Comparison of ENCODE assay signal across 39 mouse cellular contexts in the genomic region with DNA sequence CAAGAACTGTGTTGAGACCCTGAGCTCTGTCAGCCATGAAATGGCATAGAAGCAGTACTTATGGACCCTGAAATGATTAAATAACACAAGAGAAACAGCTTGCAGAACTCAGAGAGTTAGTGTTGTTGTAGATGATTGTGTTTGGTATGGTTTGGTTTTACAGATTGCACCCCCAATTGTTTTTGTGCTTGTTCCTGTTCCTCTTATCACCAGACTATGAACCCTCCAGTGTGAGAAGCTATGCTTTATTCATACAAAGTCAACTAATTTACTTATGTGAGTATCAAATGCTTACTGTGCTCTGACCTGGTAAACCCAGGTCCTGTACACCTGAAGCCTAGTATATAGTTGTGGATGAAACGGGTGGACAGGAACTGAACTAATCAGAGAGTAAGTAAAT. TPM values are rescaled to one million over a fixed set of nuclear protein-coding genes. Genes with fewer than 3 reads are reported as not detected.
"Had no signal": no experiment of that assay in that cellular context is flagged by ENCODE, and none has a peak within 500 bp of the region (broad histone marks: within the 10 kb centered on the region; RNA-seq: fewer than 3 reads in every experiment).

No protein-coding gene starts in this region.

- H3K36me3 ChIP-seq: heart, embryonic 10.5 days; heart, embryonic 12.5 days; hindbrain, embryonic 10.5 days; hindbrain, embryonic 12.5 days; intestine, embryonic 15.5 days; limb, embryonic 10.5 days; limb, embryonic 12.5 days had no signal

- H3K9ac ChIP-seq: heart, embryonic 12.5 days; hindbrain, embryonic 12.5 days; hindbrain, embryonic 14.5 days; intestine, embryonic 15.5 days; limb, embryonic 12.5 days had no signal

- H3K27me3 ChIP-seq: heart, embryonic 12.5 days; hindbrain, embryonic 12.5 days; intestine, embryonic 15.5 days; limb, embryonic 12.5 days had no signal

- H3K4me1 ChIP-seq: hindbrain, embryonic 10.5 days; intestine, embryonic 15.5 days; limb, embryonic 10.5 days; limb, embryonic 12.5 days had no signal

- H3K27ac ChIP-seq: heart, embryonic 10.5 days; hindbrain, embryonic 10.5 days; hindbrain, embryonic 12.5 days; hindbrain, embryonic 14.5 days; intestine, embryonic 15.5 days; layer of hippocampus, adult 2 months; left cerebral cortex, adult 2 months; limb, embryonic 10.5 days; limb, embryonic 12.5 days had no signal

- H3K4me3 ChIP-seq: heart, embryonic 10.5 days; heart, embryonic 12.5 days; hindbrain, embryonic 10.5 days; hindbrain, embryonic 12.5 days; intestine, embryonic 15.5 days; layer of hippocampus, adult 2 months; left cerebral cortex, adult 2 months; limb, embryonic 10.5 days; limb, embryonic 12.5 days had no signal

- DNase-seq: gastrocnemius, postnatal 14 days; gastrocnemius, postnatal 36 days; heart, adult 18-20 months; heart, postnatal 10 days; heart, postnatal 4 days; kidney, adult 18-20 months; kidney, adult 8-10 months; kidney, postnatal 10 days; kidney, postnatal 25 days; kidney, postnatal 4 days had no signal

- H3K4me2 ChIP-seq: heart, embryonic 12.5 days; hindbrain, embryonic 12.5 days; hindbrain, embryonic 14.5 days; intestine, embryonic 15.5 days; limb, embryonic 12.5 days had no signal

- H3K9me3 ChIP-seq: heart, embryonic 10.5 days; heart, embryonic 12.5 days; hindbrain, embryonic 10.5 days; hindbrain, embryonic 12.5 days; intestine, embryonic 15.5 days; limb, embryonic 10.5 days; limb, embryonic 12.5 days had no signal

- ATAC-seq: hindbrain, embryonic 16.5 days; inflammation-experienced regulatory T-cells, adult 6 months; intestine, embryonic 15.5 days; intestine, postnatal 0 days had no signal

RNA-seq across cellular contexts. Expression of gene Ackr1, which starts 7.0 kb away (rescaled TPM):
- polyA plus RNA-seq: inflammation-experienced regulatory T-cells, adult 6 months had no signal

RNA-seq across cellular contexts. Expression of gene Mptx2, which starts 49.0 kb away (rescaled TPM):
- total RNA-seq: gastrocnemius, adult 18-20 months; gastrocnemius, adult 8-10 months; gastrocnemius, postnatal 14 days; gastrocnemius, postnatal 36 days; heart, adult 18-20 months; heart, adult 8-10 months; heart, postnatal 10 days; heart, postnatal 25 days; heart, postnatal 4 days; layer of hippocampus, adult 2 months; layer of hippocampus, postnatal 10 days; layer of hippocampus, postnatal 25 days; left cerebral cortex, adult 2 months; left cerebral cortex, postnatal 14 days; left cerebral cortex, postnatal 36 days; liver, adult 2 months had no signal
- polyA plus RNA-seq: frontal cortex, adult 2 months; gonadal fat pad, adult 2 months; heart, embryonic 10.5 days; heart, embryonic 12.5 days; heart, embryonic 14.5 days; heart, embryonic 16.5 days; hindbrain, embryonic 10.5 days; hindbrain, embryonic 12.5 days; hindbrain, embryonic 14.5 days; hindbrain, embryonic 16.5 days; inflammation-experienced regulatory T-cells, adult 6 months; intestine, embryonic 15.5 days; kidney, embryonic 14.5 days; kidney, embryonic 16.5 days; limb, embryonic 10.5 days; limb, embryonic 12.5 days; limb, embryonic 14.5 days; liver, adult 2 months had no signal
